Mouse (Mus musculus) olfactory bulb, adult 2 months (tissue): Measurements from ENCODE around the gene Glud1.

ENCODE experiments used
- CTCF ChIP-seq: fragments of 200-500 bp; IDR thresholded peaks from 2 replicates; pipeline ENCODE4 v1.5.1; 2012; ENCODE audit warnings: low read depth, mild to moderate bottlenecking, low read length, moderate library complexity; ENCODE audit not compliant: insufficient read depth
- POLR2A ChIP-seq: fragments of 200-500 bp; IDR thresholded peaks from 2 replicates; pipeline ENCODE4 v1.6.1; 2012; ENCODE audit warnings: mild to moderate bottlenecking, low read depth, low read length, moderate library complexity; ENCODE audit not compliant: insufficient read depth

GRCm38 (mm10) chr14:34371763-34372162, 61.2 kb downstream of the Glud1 start:
- TF ChIP-seq POLR2A = no peak
- TF ChIP-seq CTCF = no peak
